Mouse (Mus musculus) kidney, embryonic 15.5 days (tissue): Measurements from ENCODE around the gene Bcl2l12. TPM values are rescaled to one million over a fixed set of nuclear protein-coding genes. Genes with fewer than 3 reads are reported as not detected.
A peak's percentile ranks its signal among the peaks of the same experiment; 100 is the strongest.

Experiments used
- ATAC-seq: fragments of 200-750 bp; cut with Nextera tagmentation; replicated peaks from 2 replicates; pipeline ENCODE4 v1.8.0; 2017; ENCODE audit warnings: moderate TSS enrichment; ENCODE audit not compliant: low FRiP score
- H3K27ac ChIP-seq: fragments of 300-500 bp; sonication (generic); 2 replicates; pipeline ENCODE4 v1.5.1; 2015; ENCODE audit warnings: mild to moderate bottlenecking, inconsistent platforms
- H3K27me3 ChIP-seq: fragments of 300-500 bp; sonication (generic); 2 replicates; pipeline ENCODE4 v1.6.1; 2015; ENCODE audit warnings: inconsistent platforms
- H3K36me3 ChIP-seq: fragments of 300-500 bp; sonication (generic); 2 replicates; pipeline ENCODE4 v1.6.1; 2015; ENCODE audit warnings: inconsistent platforms
- H3K4me1 ChIP-seq: fragments of 300-500 bp; sonication (generic); 2 replicates; pipeline ENCODE4 v1.6.1; 2015; ENCODE audit warnings: inconsistent platforms
- H3K4me2 ChIP-seq: fragments of 300-500 bp; sonication (generic); 2 replicates; pipeline ENCODE4 v1.6.1; 2015; ENCODE audit warnings: moderate library complexity, mild to moderate bottlenecking, inconsistent platforms
- H3K4me3 ChIP-seq: fragments of 300-500 bp; sonication (generic); replicated peaks from 2 replicates; pipeline ENCODE4 v1.5.1; 2015; ENCODE audit warnings: mild to moderate bottlenecking, inconsistent platforms
- H3K9ac ChIP-seq: fragments of 300-500 bp; sonication (generic); 2 replicates; pipeline ENCODE4 v1.6.1; 2015; ENCODE audit warnings: mild to moderate bottlenecking, inconsistent platforms
- H3K9me3 ChIP-seq: fragments of 300-500 bp; sonication (generic); replicated peaks from 2 replicates; pipeline ENCODE4 v1.6.1; 2016; ENCODE audit warnings: inconsistent platforms
- WGBS: fragments of 180-500 bp; shearing (Covaris S2); methylation state at CpG from one replicate; pipeline ENCODE4 v1.1.7; 2015; ENCODE audit warnings: mixed read lengths; 5-methylcytosine and 5-hydroxymethylcytosine counted together
- polyA plus RNA-seq: library from polyadenylated mRNA; unstranded; fragments of >200 nt; fragmentation: Nextera tagmentation; extraction: Ambion mirVana; gene quantifications from 2 replicates; pipeline ENCODE4 v1.2.1, GENCODE M21; 2015

The Bcl2l12 gene
- polyA plus RNA-seq, result 60.7 and 66.5 TPM in 2 replicates

GRCm38 (mm10) chr7:44998501-44998955, at the start of gene Bcl2l12:
Gene Bcl2l12 (minus strand): TSS chr7:44998712.
- Histone ChIP-seq H3K27me3 (no peaks in the 10 kb centered on the region), H3K4me1 (peaks cover 45% of the 10 kb centered on the region), H3K9me3 (no peaks in the 10 kb centered on the region), H3K27ac (peak within 1 kb of the TSS; percentile 94), H3K36me3 (peaks cover 67% of the 10 kb centered on the region), H3K4me3 (peak within 1 kb of the TSS; percentile 79), H3K4me2 (peak within 1 kb of the TSS; percentile 91), H3K9ac (peak within 1 kb of the TSS; percentile 70)
- 1% methylated on average over 18 of the region's 18 CpGs for WGBS
- ATAC-seq, result no peak

- H3K4me2 ChIP-seq, result no peak overlapping the region
- H3K27me3 ChIP-seq, result no peaks in the 10 kb centered on the region
- peaks cover 85% of the 10 kb centered on the region for H3K36me3 ChIP-seq
- peaks cover 36% of the 10 kb centered on the region for H3K4me1 ChIP-seq
- ATAC-seq, result no peak
- no peak overlapping the region for H3K27ac ChIP-seq
- WGBS, result 96% methylated on average over 14 of the region's 14 CpGs
- H3K9ac ChIP-seq, result no peak overlapping the region
- no peaks in the 10 kb centered on the region for H3K9me3 ChIP-seq
- H3K4me3 ChIP-seq, result no peak overlapping the region
Measured at GRCm38 (mm10) chr7:45047491-45047890, 49.0 kb upstream of the Bcl2l12 start.

- Histone ChIP-seq H3K9ac (no peak overlapping the region), H3K4me1 (peaks cover 35% of the 10 kb centered on the region), H3K4me3 (no peak overlapping the region), H3K27me3 (no peaks in the 10 kb centered on the region), H3K36me3 (peaks cover 91% of the 10 kb centered on the region), H3K27ac (no peak overlapping the region), H3K4me2 (no peak overlapping the region), H3K9me3 (no peaks in the 10 kb centered on the region)
- WGBS, result 94% methylated on average over 26 of the region's 26 CpGs
- ATAC-seq, result no peak
Measured at GRCm38 (mm10) chr7:45046853-45047350, 48.4 kb upstream of the Bcl2l12 start.

GRCm38 (mm10) chr7:45045741-45046140, 47.2 kb upstream of the Bcl2l12 start:
- Histone ChIP-seq H3K36me3 (peaks cover 99% of the 10 kb centered on the region), H3K9ac (no peak overlapping the region), H3K27ac (no peak overlapping the region), H3K4me3 (no peak overlapping the region), H3K4me1 (peaks cover 23% of the 10 kb centered on the region), H3K9me3 (no peaks in the 10 kb centered on the region), H3K4me2 (no peak overlapping the region), H3K27me3 (no peaks in the 10 kb centered on the region)
- 91% methylated on average over 22 of the region's 22 CpGs for WGBS
- no peak for ATAC-seq

GRCm38 (mm10) chr7:45043307-45043706, 44.8 kb upstream of the Bcl2l12 start:
- no peak overlapping the region for H3K27ac ChIP-seq
- no peak overlapping the region for H3K4me3 ChIP-seq
- H3K4me1 ChIP-seq, result 0 out of 2 replicates have a peak, but pooled peaks cover 7% of the 10 kb centered on the region
- 90% methylated on average over 14 of the region's 14 CpGs for WGBS
- ATAC-seq, result no peak
- H3K9ac ChIP-seq, result no peak overlapping the region
- no peaks in the 10 kb centered on the region for H3K9me3 ChIP-seq
- no peak overlapping the region for H3K4me2 ChIP-seq
- no peaks in the 10 kb centered on the region for H3K27me3 ChIP-seq
- H3K36me3 ChIP-seq, result peaks cover 100% of the 10 kb centered on the region

GRCm38 (mm10) chr7:45040851-45041250, 42.3 kb upstream of the Bcl2l12 start:
- 91% methylated on average over 9 of the region's 9 CpGs for WGBS
- H3K36me3 ChIP-seq, result peaks cover 100% of the 10 kb centered on the region
- H3K9ac ChIP-seq, result no peak overlapping the region
- H3K9me3 ChIP-seq, result no peaks in the 10 kb centered on the region
- no peak overlapping the region for H3K27ac ChIP-seq
- no peak overlapping the region for H3K4me2 ChIP-seq
- H3K27me3 ChIP-seq, result no peaks in the 10 kb centered on the region
- no peak for ATAC-seq
- H3K4me1 ChIP-seq, result no peaks in the 10 kb centered on the region
- no peak overlapping the region for H3K4me3 ChIP-seq

GRCm38 (mm10) chr7:45038411-45038810, 39.9 kb upstream of the Bcl2l12 start:
- no peaks in the 10 kb centered on the region for H3K9me3 ChIP-seq
- no peak overlapping the region for H3K27ac ChIP-seq
- ATAC-seq, result no peak
- no peak overlapping the region for H3K9ac ChIP-seq
- no peak overlapping the region for H3K4me2 ChIP-seq
- no peaks in the 10 kb centered on the region for H3K27me3 ChIP-seq
- no peaks in the 10 kb centered on the region for H3K4me1 ChIP-seq
- 92% methylated on average over 9 of the region's 9 CpGs for WGBS
- no peak overlapping the region for H3K4me3 ChIP-seq
- peaks cover 100% of the 10 kb centered on the region for H3K36me3 ChIP-seq

GRCm38 (mm10) chr7:45037720-45038361, 39.3 kb upstream of the Bcl2l12 start:
- no peak overlapping the region for H3K27ac ChIP-seq
- H3K36me3 ChIP-seq, result peaks cover 100% of the 10 kb centered on the region
- no peak overlapping the region for H3K9ac ChIP-seq
- H3K4me1 ChIP-seq, result no peaks in the 10 kb centered on the region
- H3K4me2 ChIP-seq, result no peak overlapping the region
- ATAC-seq, result no peak
- no peaks in the 10 kb centered on the region for H3K27me3 ChIP-seq
- H3K4me3 ChIP-seq, result no peak overlapping the region
- no peaks in the 10 kb centered on the region for H3K9me3 ChIP-seq
- 73% methylated on average over 7 of the region's 7 CpGs for WGBS

GRCm38 (mm10) chr7:45036702-45037101, 38.2 kb upstream of the Bcl2l12 start:
- WGBS, result 82% methylated on average over 11 of the region's 11 CpGs
- Histone ChIP-seq H3K4me3 (no peak overlapping the region), H3K27me3 (no peaks in the 10 kb centered on the region), H3K4me2 (no peak overlapping the region), H3K36me3 (peaks cover 100% of the 10 kb centered on the region), H3K27ac (no peak overlapping the region), H3K9me3 (no peaks in the 10 kb centered on the region), H3K9ac (no peak overlapping the region), H3K4me1 (no peaks in the 10 kb centered on the region)
- ATAC-seq, result no peak

- 90% methylated on average over 3 of the region's 3 CpGs for WGBS
- no peak overlapping the region for H3K4me2 ChIP-seq
- no peak overlapping the region for H3K9ac ChIP-seq
Measured at GRCm38 (mm10) chr7:45035631-45036030, 37.1 kb upstream of the Bcl2l12 start.

GRCm38 (mm10) chr7:45033722-45034359, 35.3 kb upstream of the Bcl2l12 start:
- Histone ChIP-seq H3K27ac (no peak overlapping the region), H3K4me2 (no peak overlapping the region), H3K36me3 (peaks cover 100% of the 10 kb centered on the region), H3K4me1 (no peaks in the 10 kb centered on the region), H3K9me3 (no peaks in the 10 kb centered on the region), H3K9ac (no peak overlapping the region), H3K4me3 (no peak overlapping the region), H3K27me3 (no peaks in the 10 kb centered on the region)
- no peak for ATAC-seq
- WGBS, result 94% methylated on average over 19 of the region's 19 CpGs

More at GRCm38 (mm10) chr7:45035631-45036030, 37.1 kb upstream of the Bcl2l12 start:
- H3K36me3 ChIP-seq, result peaks cover 100% of the 10 kb centered on the region
- no peaks in the 10 kb centered on the region for H3K4me1 ChIP-seq
- H3K27ac ChIP-seq, result no peak overlapping the region
- no peaks in the 10 kb centered on the region for H3K27me3 ChIP-seq
- no peaks in the 10 kb centered on the region for H3K9me3 ChIP-seq
- no peak for ATAC-seq
- H3K4me3 ChIP-seq, result no peak overlapping the region

GRCm38 (mm10) chr7:45030857-45031256, 32.3 kb upstream of the Bcl2l12 start:
- Histone ChIP-seq H3K4me2 (no peak overlapping the region), H3K27me3 (no peaks in the 10 kb centered on the region), H3K36me3 (peaks cover 96% of the 10 kb centered on the region), H3K9ac (no peak overlapping the region), H3K4me1 (no peaks in the 10 kb centered on the region), H3K4me3 (no peak overlapping the region), H3K27ac (no peak overlapping the region), H3K9me3 (no peaks in the 10 kb centered on the region)
- no peak for ATAC-seq
- 93% methylated on average over 8 of the region's 8 CpGs for WGBS
